Comparison of ENCODE assay signal across 7 mouse cellular contexts in genomic region chr17:24687146-24687595, GRCm38 (mm10). TPM values are rescaled to one million over a fixed set of nuclear protein-coding genes. Genes with fewer than 3 reads are reported as not detected.
DNase-seq lines count a peak whose midpoint lies in the region; ATAC-seq lines count a peak whose summit lies in the region.

No protein-coding gene starts in this region.

- H3K27me3 ChIP-seq in hindbrain, embryonic 14.5 days (ENCODE audit: control insufficient read depth, insufficient read depth, low read length), result peaks cover 20% of the 10 kb centered on the region
- peaks cover 64% of the 10 kb centered on the region for H3K27me3 ChIP-seq in liver, embryonic 12.5 days (replicated peaks)

- no peak overlapping the region for H3K27ac ChIP-seq in hindbrain, embryonic 14.5 days
- H3K27ac ChIP-seq in liver, embryonic 12.5 days, result no peak overlapping the region

- H3K4me1 ChIP-seq in hindbrain, embryonic 14.5 days (replicated peaks; ENCODE audit: control insufficient read depth, insufficient read depth, low read length), result peaks cover 30% of the 10 kb centered on the region
- H3K4me1 ChIP-seq in liver, embryonic 12.5 days, result peaks cover 40% of the 10 kb centered on the region

- peaks cover 2% of the 10 kb centered on the region for H3K36me3 ChIP-seq in hindbrain, embryonic 14.5 days (replicated peaks; ENCODE audit: control insufficient read depth, insufficient read depth)
- peaks cover 9% of the 10 kb centered on the region for H3K36me3 ChIP-seq in liver, embryonic 12.5 days

- WGBS in hindbrain, embryonic 14.5 days, result 1% methylated on average over 24 of the region's 25 CpGs
- 3% methylated on average over 25 of the region's 25 CpGs for WGBS in liver, embryonic 12.5 days (ENCODE audit: insufficient replicate concordance)

- peak overlapping the region; percentile 39 for H3K9ac ChIP-seq in hindbrain, embryonic 14.5 days
- peak overlapping the region; percentile 33; the same call in 1 of the 2 replicates for H3K9ac ChIP-seq in liver, embryonic 12.5 days

- H3K4me2 ChIP-seq in hindbrain, embryonic 14.5 days (replicated peaks), result peak overlapping the region; percentile 63
- H3K4me2 ChIP-seq in liver, embryonic 12.5 days, result peak overlapping the region; percentile 73

- peak; percentile 79 for DNase-seq in CD4-positive, CD25-positive, alpha-beta regulatory T cell, adult 2 months (ENCODE audit: low read depth, low spot score)
- peak; percentile 68 for DNase-seq in Muller cell, postnatal 12 days (ENCODE audit: inconsistent ontology term)
- no peak for DNase-seq in hindbrain, embryonic 14.5 days (ENCODE audit: low spot score)
- DNase-seq in naive thymus-derived CD4-positive, alpha-beta T cell, adult 2 months (ENCODE audit: low read depth), result peak; percentile 78
- DNase-seq in thymus, postnatal 10 days (ENCODE audit: low spot score in 2 of 2), result peak; percentile 42 to 47

- peak overlapping the region; percentile 28 for H3K4me3 ChIP-seq in hindbrain, embryonic 14.5 days (replicated peaks; ENCODE audit: low read length)
- H3K4me3 ChIP-seq in liver, embryonic 12.5 days, result peak overlapping the region; percentile 47

- H3K9me3 ChIP-seq in hindbrain, embryonic 14.5 days (ENCODE audit: control insufficient read depth, low read length), result no peaks in the 10 kb centered on the region
- H3K9me3 ChIP-seq in liver, embryonic 12.5 days (replicated peaks), result no peaks in the 10 kb centered on the region

- peak; percentile 76 for ATAC-seq in erythroblast, adult 5-6 weeks (replicated peaks; ENCODE audit: low FRiP score, poor library complexity, severe bottlenecking)
- ATAC-seq in hindbrain, embryonic 14.5 days (ENCODE audit: low FRiP score), result no peak
- peak; percentile 71 for ATAC-seq in liver, embryonic 12.5 days

RNA-seq across cellular contexts. Expression of gene Syngr3, which starts 2.6 kb away (rescaled TPM):
- total RNA-seq in erythroblast, adult 5-6 weeks (2015; ENCODE audit: low replicate concordance), result not detected in 2 replicates
- total RNA-seq in erythroblast, adult 5-6 weeks (2017; ENCODE audit: low replicate concordance), result not detected in 2 replicates
- 178 and 220 TPM in 2 replicates for polyA plus RNA-seq in hindbrain, embryonic 14.5 days (2014; fragmentation: Nextera tagmentation; extraction: Ambion mirVana)
- polyA plus RNA-seq in liver, embryonic 12.5 days (2016; fragmentation: Nextera tagmentation; extraction: Ambion mirVana), result 0.06 and 0.27 TPM in 2 replicates

RNA-seq across cellular contexts. Expression of gene Gfer, which starts 8.8 kb away (rescaled TPM):
- total RNA-seq in erythroblast, adult 5-6 weeks (2015; ENCODE audit: low replicate concordance), result 2.7 and 6.3 TPM in 2 replicates
- total RNA-seq in erythroblast, adult 5-6 weeks (2017; ENCODE audit: low replicate concordance), result 3.0 and 7.2 TPM in 2 replicates
- 35.2 and 43.4 TPM in 2 replicates for polyA plus RNA-seq in hindbrain, embryonic 14.5 days (2014; fragmentation: Nextera tagmentation; extraction: Ambion mirVana)
- 51.4 and 52.5 TPM in 2 replicates for polyA plus RNA-seq in liver, embryonic 12.5 days (2016; fragmentation: Nextera tagmentation; extraction: Ambion mirVana)

RNA-seq across cellular contexts. Expression of gene Noxo1, which starts 8.9 kb away (rescaled TPM):
- not detected in 2 replicates for total RNA-seq in erythroblast, adult 5-6 weeks (2015; ENCODE audit: low replicate concordance)
- not detected in 2 replicates for total RNA-seq in erythroblast, adult 5-6 weeks (2017; ENCODE audit: low replicate concordance)
- 1.9 and 2.4 TPM in 2 replicates for polyA plus RNA-seq in hindbrain, embryonic 14.5 days (2014; fragmentation: Nextera tagmentation; extraction: Ambion mirVana)
- 0.51 and 0.58 TPM in 2 replicates for polyA plus RNA-seq in liver, embryonic 12.5 days (2016; fragmentation: Nextera tagmentation; extraction: Ambion mirVana)

RNA-seq across cellular contexts. Expression of gene Zfp598, which starts 17.7 kb away (rescaled TPM):
- 3.7 and 7.9 TPM in 2 replicates for total RNA-seq in erythroblast, adult 5-6 weeks (2015; ENCODE audit: low replicate concordance)
- total RNA-seq in erythroblast, adult 5-6 weeks (2017; ENCODE audit: low replicate concordance), result 4.0 and 4.3 TPM in 2 replicates
- 22.8 and 25.6 TPM in 2 replicates for polyA plus RNA-seq in hindbrain, embryonic 14.5 days (2014; fragmentation: Nextera tagmentation; extraction: Ambion mirVana)
- polyA plus RNA-seq in liver, embryonic 12.5 days (2016; fragmentation: Nextera tagmentation; extraction: Ambion mirVana), result 19.7 and 20.4 TPM in 2 replicates

RNA-seq across cellular contexts. Expression of gene Tbl3, which starts 20.3 kb away (rescaled TPM):
- 0.58 and 5.9 TPM in 2 replicates for total RNA-seq in erythroblast, adult 5-6 weeks (2015; ENCODE audit: low replicate concordance)
- total RNA-seq in erythroblast, adult 5-6 weeks (2017; ENCODE audit: low replicate concordance), result 4.3 and 11.9 TPM in 2 replicates
- 58.3 and 64.3 TPM in 2 replicates for polyA plus RNA-seq in hindbrain, embryonic 14.5 days (2014; fragmentation: Nextera tagmentation; extraction: Ambion mirVana)
- 65.4 and 71.8 TPM in 2 replicates for polyA plus RNA-seq in liver, embryonic 12.5 days (2016; fragmentation: Nextera tagmentation; extraction: Ambion mirVana)

Comparison
In these comparisons a context has a peak if more than half of its experiments do, and no peak if none do; other contexts are left out.
1. RNA of gene Syngr3, which starts 2.6 kb away (polyA plus RNA-seq): 178 to 220 TPM in hindbrain, embryonic 14.5 days; 0.06 to 0.27 TPM in liver, embryonic 12.5 days; every median in the first group is over 100 times any median in the second.